Mouse (Mus musculus): Measurements from ENCODE around the gene Pomc. TPM values are rescaled to one million over a fixed set of nuclear protein-coding genes. Genes with fewer than 3 reads are reported as not detected.
"Not testable (repeated sequence)": the region's sequence is repeated elsewhere in the genome, so short reads cannot be mapped to it uniquely, and the experiment has no call there.

The Pomc gene
- total and polyA plus RNA-seq, 3 experiments, result not detected

DNA sequence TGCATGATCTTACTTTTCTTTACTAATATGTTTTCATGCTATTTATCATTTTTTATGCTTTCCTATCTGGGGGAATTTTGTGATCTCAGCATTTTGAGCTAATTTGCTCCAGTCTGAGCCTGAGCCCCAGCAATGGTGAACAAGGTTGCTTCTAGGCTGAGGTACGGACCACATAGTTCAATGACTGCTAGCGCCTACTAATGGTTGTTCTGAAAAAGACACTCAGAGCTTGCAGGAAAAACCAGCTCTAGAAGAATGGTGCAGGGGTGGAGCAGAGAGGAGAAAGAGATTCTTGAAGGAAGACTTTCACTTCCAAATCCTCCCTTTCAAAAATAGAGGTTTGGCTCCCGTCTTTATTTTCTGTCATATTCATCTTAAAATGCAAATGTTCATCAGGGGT lies 1.6 kb downstream of the Pomc start:
- Histone ChIP-seq H3K4me1 (ENCODE audit: insufficient read depth, low read depth, low read length) (no peaks in the 10 kb centered on the region), H3K27me3 (ENCODE audit: insufficient read depth, low read length) (no peaks in the 10 kb centered on the region), H3K9me3 (replicated peaks) (no peaks in the 10 kb centered on the region), H3K36me3 (replicated peaks) (no peaks in the 10 kb centered on the region), H3K4me3 (ENCODE audit: low read depth, low read length) (no peak overlapping the region)
- DNase-seq (ENCODE audit: low spot score) (no peak), ATAC-seq (ENCODE audit: extremely low read depth, insufficient number of reproducible peaks, low FRiP score, poor library complexity, severe bottlenecking) (no peak)
- TF ChIP-seq TAL1 (conservative IDR thresholded peaks at IDR 0.05; ENCODE audit: low read depth, low read length) (no peak), POLR2AphosphoS5 (IDR thresholded peaks at IDR 0.05; ENCODE audit: insufficient replicate concordance, low read depth, low read length) (no peak), GATA2 (IDR thresholded peaks at IDR 0.05; ENCODE audit: borderline replicate concordance, low read depth, low read length) (no peak), CTCF (IDR thresholded peaks at IDR 0.05; ENCODE audit: low read depth, low read length) (no peak), GATA1 (IDR thresholded peaks at IDR 0.05; ENCODE audit: borderline replicate concordance, low read length) (no peak)

DNA sequence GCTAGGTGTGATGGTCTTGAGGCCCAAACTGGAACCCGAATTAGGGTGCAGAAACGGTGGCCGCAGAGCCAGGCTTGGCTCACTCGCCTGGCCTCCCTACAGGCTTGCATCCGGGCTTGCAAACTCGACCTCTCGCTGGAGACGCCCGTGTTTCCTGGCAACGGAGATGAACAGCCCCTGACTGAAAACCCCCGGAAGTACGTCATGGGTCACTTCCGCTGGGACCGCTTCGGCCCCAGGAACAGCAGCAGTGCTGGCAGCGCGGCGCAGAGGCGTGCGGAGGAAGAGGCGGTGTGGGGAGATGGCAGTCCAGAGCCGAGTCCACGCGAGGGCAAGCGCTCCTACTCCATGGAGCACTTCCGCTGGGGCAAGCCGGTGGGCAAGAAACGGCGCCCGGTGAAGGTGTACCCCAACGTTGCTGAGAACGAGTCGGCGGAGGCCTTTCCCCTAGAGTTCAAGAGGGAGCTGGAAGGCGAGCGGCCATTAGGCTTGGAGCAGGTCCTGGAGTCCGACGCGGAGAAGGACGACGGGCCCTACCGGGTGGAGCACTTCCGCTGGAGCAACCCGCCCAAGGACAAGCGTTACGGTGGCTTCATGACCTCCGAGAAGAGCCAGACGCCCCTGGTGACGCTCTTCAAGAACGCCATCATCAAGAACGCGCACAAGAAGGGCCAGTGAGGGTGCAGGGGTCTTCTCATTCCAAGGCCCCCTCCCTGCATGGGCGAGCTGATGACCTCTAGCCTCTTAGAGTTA lies 5.2 kb downstream of the Pomc start:
- DNase-seq (ENCODE audit: low spot score), result no peak
- Histone ChIP-seq H3K9me3 (replicated peaks) (no peaks in the 10 kb centered on the region), H3K4me1 (ENCODE audit: insufficient read depth, low read depth, low read length) (no peaks in the 10 kb centered on the region), H3K36me3 (replicated peaks) (no peaks in the 10 kb centered on the region), H3K27me3 (ENCODE audit: insufficient read depth, low read length) (no peaks in the 10 kb centered on the region), H3K4me3 (ENCODE audit: low read depth, low read length) (no peak overlapping the region)
- TF ChIP-seq GATA1 (IDR thresholded peaks at IDR 0.05; ENCODE audit: borderline replicate concordance, low read length), result no peak
- no peak for TF ChIP-seq GATA2 (IDR thresholded peaks at IDR 0.05; ENCODE audit: borderline replicate concordance, low read depth, low read length)
- no peak for TF ChIP-seq TAL1 (conservative IDR thresholded peaks at IDR 0.05; ENCODE audit: low read depth, low read length)
- TF ChIP-seq POLR2AphosphoS5 (IDR thresholded peaks at IDR 0.05; ENCODE audit: insufficient replicate concordance, low read depth, low read length), result no peak
- TF ChIP-seq CTCF (IDR thresholded peaks at IDR 0.05; ENCODE audit: low read depth, low read length), result no peak
- ATAC-seq (ENCODE audit: extremely low read depth, insufficient number of reproducible peaks, low FRiP score, poor library complexity, severe bottlenecking), result no peak

DNA sequence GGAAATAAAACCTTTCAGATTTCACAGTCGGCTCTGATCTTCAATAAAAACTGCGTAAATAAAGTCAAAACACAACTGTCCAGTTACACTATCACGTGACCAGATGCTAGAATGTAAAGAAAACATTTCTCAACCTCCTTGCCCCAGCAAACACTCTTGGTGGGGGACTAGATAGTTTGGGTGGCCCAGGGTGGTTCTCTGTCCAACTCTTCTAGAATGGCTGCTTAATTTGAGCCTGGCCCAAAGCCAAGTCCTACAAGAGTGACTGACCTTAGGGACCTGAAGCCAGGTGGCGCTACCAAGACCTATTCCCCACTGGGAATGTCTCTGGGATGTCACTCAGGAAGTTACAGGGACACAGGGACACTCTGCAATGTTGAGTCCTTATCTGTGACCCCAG lies 5.8 kb downstream of the Pomc start:
- Histone ChIP-seq H3K36me3 (replicated peaks) (no peaks in the 10 kb centered on the region), H3K4me3 (ENCODE audit: low read depth, low read length) (no peak overlapping the region), H3K4me1 (ENCODE audit: insufficient read depth, low read depth, low read length) (no peaks in the 10 kb centered on the region), H3K9me3 (replicated peaks) (no peaks in the 10 kb centered on the region), H3K27me3 (ENCODE audit: insufficient read depth, low read length) (no peaks in the 10 kb centered on the region)
- ATAC-seq (ENCODE audit: extremely low read depth, insufficient number of reproducible peaks, low FRiP score, poor library complexity, severe bottlenecking), result no peak
- TF ChIP-seq GATA1 (IDR thresholded peaks at IDR 0.05; ENCODE audit: borderline replicate concordance, low read length), result no peak
- no peak for TF ChIP-seq GATA2 (IDR thresholded peaks at IDR 0.05; ENCODE audit: borderline replicate concordance, low read depth, low read length)
- TF ChIP-seq POLR2AphosphoS5 (IDR thresholded peaks at IDR 0.05; ENCODE audit: insufficient replicate concordance, low read depth, low read length), result no peak
- no peak for TF ChIP-seq CTCF (IDR thresholded peaks at IDR 0.05; ENCODE audit: low read depth, low read length)
- no peak for TF ChIP-seq TAL1 (conservative IDR thresholded peaks at IDR 0.05; ENCODE audit: low read depth, low read length)
- DNase-seq (ENCODE audit: low spot score), result no peak

DNA sequence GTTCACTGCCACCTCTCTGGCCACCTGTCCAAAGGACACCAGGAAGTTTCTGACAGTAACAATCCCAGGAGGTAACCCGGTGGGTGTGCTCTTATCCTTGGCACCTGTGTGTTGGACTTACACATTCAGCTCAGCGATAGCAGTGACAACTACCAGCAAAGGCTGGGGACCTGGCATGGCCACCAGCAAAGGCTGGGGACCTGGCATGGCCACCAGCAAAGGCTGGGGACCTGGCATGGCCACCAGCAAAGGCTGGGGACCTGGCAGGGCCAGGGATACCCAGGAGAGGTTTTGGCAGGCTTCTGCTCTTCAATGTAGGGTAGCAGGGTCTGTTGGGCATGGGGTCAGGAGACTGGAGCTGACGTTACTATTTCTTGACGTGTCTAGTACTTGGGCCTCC lies 12.4 kb downstream of the Pomc start:
- DNase-seq (ENCODE audit: low spot score) (no peak), ATAC-seq (ENCODE audit: extremely low read depth, insufficient number of reproducible peaks, low FRiP score, poor library complexity, severe bottlenecking) (no peak)
- H3K36me3 ChIP-seq (replicated peaks), result no peaks in the 10 kb centered on the region
- H3K9me3 ChIP-seq (replicated peaks), result no peaks in the 10 kb centered on the region
- no peak overlapping the region for H3K4me3 ChIP-seq (ENCODE audit: low read depth, low read length)
- no peak for TF ChIP-seq POLR2AphosphoS5 (IDR thresholded peaks at IDR 0.05; ENCODE audit: insufficient replicate concordance, low read depth, low read length)
- TF ChIP-seq GATA1 (IDR thresholded peaks at IDR 0.05; ENCODE audit: borderline replicate concordance, low read length), result no peak
- no peak for TF ChIP-seq TAL1 (conservative IDR thresholded peaks at IDR 0.05; ENCODE audit: low read depth, low read length)
- TF ChIP-seq GATA2 (IDR thresholded peaks at IDR 0.05; ENCODE audit: borderline replicate concordance, low read depth, low read length), result no peak
- TF ChIP-seq CTCF (IDR thresholded peaks at IDR 0.05; ENCODE audit: low read depth, low read length), result no peak
- H3K27me3 ChIP-seq (ENCODE audit: insufficient read depth, low read length), result no peaks in the 10 kb centered on the region
- no peaks in the 10 kb centered on the region for H3K4me1 ChIP-seq (ENCODE audit: insufficient read depth, low read depth, low read length)

DNA sequence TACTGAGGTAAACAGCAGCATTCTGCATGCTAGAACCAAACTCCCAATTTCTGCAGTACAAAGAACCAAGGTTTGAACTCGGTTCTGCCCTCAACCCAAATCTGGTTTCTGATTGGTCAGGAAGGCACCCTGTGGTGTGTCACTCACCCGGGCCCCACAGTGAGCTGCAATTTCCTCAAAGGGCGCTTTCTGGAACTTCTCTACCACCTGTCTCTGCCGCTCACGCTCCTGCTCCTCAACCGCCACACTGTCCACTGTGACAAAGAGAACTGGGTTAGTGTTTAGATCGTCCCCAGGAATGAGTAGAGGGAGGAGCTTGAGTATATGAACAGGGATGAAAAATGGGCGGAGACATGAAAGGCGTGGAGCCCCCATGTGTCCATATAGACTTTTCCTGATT lies 13.6 kb downstream of the Pomc start:
- H3K4me1 ChIP-seq (ENCODE audit: insufficient read depth, low read depth, low read length), result no peaks in the 10 kb centered on the region
- H3K27me3 ChIP-seq (ENCODE audit: insufficient read depth, low read length), result no peaks in the 10 kb centered on the region
- H3K4me3 ChIP-seq (ENCODE audit: low read depth, low read length), result no peak overlapping the region
- DNase-seq (ENCODE audit: low spot score) (no peak), ATAC-seq (ENCODE audit: extremely low read depth, insufficient number of reproducible peaks, low FRiP score, poor library complexity, severe bottlenecking) (no peak)
- H3K9me3 ChIP-seq (replicated peaks), result no peaks in the 10 kb centered on the region
- TF ChIP-seq GATA2 (IDR thresholded peaks at IDR 0.05; ENCODE audit: borderline replicate concordance, low read depth, low read length) (no peak), TAL1 (conservative IDR thresholded peaks at IDR 0.05; ENCODE audit: low read depth, low read length) (no peak), GATA1 (IDR thresholded peaks at IDR 0.05; ENCODE audit: borderline replicate concordance, low read length) (no peak), POLR2AphosphoS5 (IDR thresholded peaks at IDR 0.05; ENCODE audit: insufficient replicate concordance, low read depth, low read length) (no peak), CTCF (IDR thresholded peaks at IDR 0.05; ENCODE audit: low read depth, low read length) (no peak)
- no peaks in the 10 kb centered on the region for H3K36me3 ChIP-seq (replicated peaks)

DNA sequence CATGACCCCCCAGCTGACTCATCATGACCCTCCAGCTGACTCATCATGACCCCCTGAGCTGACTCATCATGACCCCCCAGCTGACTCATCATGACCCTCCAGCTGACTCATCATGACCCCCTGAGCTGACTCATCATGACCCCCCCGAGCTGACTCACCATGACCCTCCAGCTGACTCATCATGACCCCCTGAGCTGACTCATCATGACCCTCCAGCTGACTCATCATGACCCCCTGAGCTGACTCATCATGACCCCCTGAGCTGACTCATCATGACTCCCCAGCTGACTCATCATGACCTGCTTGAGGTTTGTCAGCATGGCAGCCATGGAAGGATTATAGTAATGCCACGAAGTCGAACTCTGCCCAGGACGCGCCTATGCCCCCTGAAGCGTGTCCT lies 18.4 kb downstream of the Pomc start:
- DNase-seq (ENCODE audit: low spot score); H3K36me3 ChIP-seq (replicated peaks); ATAC-seq (ENCODE audit: extremely low read depth, insufficient number of reproducible peaks, low FRiP score, poor library complexity, severe bottlenecking): not testable (repeated sequence)

More for the DNA sequence above, 18.4 kb downstream of the Pomc start:
- H3K9me3 ChIP-seq (replicated peaks); H3K27me3 ChIP-seq (ENCODE audit: insufficient read depth, low read length); H3K4me1 ChIP-seq (ENCODE audit: insufficient read depth, low read depth, low read length); H3K4me3 ChIP-seq (ENCODE audit: low read depth, low read length): not testable (repeated sequence)
